Mouse (Mus musculus) embryonic facial prominence, embryonic 11.5 days (tissue): Measurements from ENCODE around the gene Gm30191. TPM values are rescaled to one million over a fixed set of nuclear protein-coding genes. Genes with fewer than 3 reads are reported as not detected.
A peak's percentile ranks its signal among the peaks of the same experiment; 100 is the strongest.

Source experiments
- ATAC-seq: fragments of 200-750 bp; cut with Nextera tagmentation; replicated peaks from 2 replicates; pipeline ENCODE4 v1.8.0; 2017; ENCODE audit warnings: low read depth; ENCODE audit not compliant: insufficient number of reproducible peaks, low FRiP score, low TSS enrichment
- DNase-seq: peaks from one replicate; pipeline ENCODE4 v3.0.0-alpha.2; 2015; ENCODE audit warnings: low spot score
- H3K27ac ChIP-seq: fragments of 300-500 bp; sonication (generic); replicated peaks from 2 replicates; pipeline ENCODE4 v1.5.1; 2014; ENCODE audit warnings: mild to moderate bottlenecking, low read depth, low read length, control low read depth
- H3K27me3 ChIP-seq: fragments of 300-500 bp; sonication (generic); 2 replicates; pipeline ENCODE4 v1.6.1; 2014; ENCODE audit warnings: mild to moderate bottlenecking, low read length, moderate library complexity, mixed read lengths; ENCODE audit not compliant: control insufficient read depth, insufficient read depth
- H3K36me3 ChIP-seq: fragments of 300-500 bp; sonication (generic); replicated peaks from 2 replicates; pipeline ENCODE4 v1.6.1; 2014; ENCODE audit warnings: low read depth, mild to moderate bottlenecking, low read length, moderate library complexity, mixed read lengths; ENCODE audit not compliant: control insufficient read depth, insufficient read depth
- H3K4me1 ChIP-seq: fragments of 300-500 bp; sonication (generic); 2 replicates; pipeline ENCODE4 v1.6.1; 2014; ENCODE audit warnings: low read length, mixed read lengths; ENCODE audit not compliant: control insufficient read depth, insufficient read depth
- H3K4me2 ChIP-seq: fragments of 300-500 bp; sonication (generic); 2 replicates; pipeline ENCODE4 v1.6.1; 2014; ENCODE audit warnings: low read depth, mild to moderate bottlenecking, control low read depth, low read length, moderate library complexity
- H3K4me3 ChIP-seq: fragments of 300-500 bp; sonication (generic); 2 replicates; pipeline ENCODE4 v1.5.1; 2014; ENCODE audit warnings: low read depth, low read length, control low read depth
- H3K9ac ChIP-seq: fragments of 300-500 bp; sonication (generic); replicated peaks from 2 replicates; pipeline ENCODE4 v1.6.1; 2014; ENCODE audit warnings: mild to moderate bottlenecking, control low read depth, low read length
- H3K9me3 ChIP-seq: fragments of 300-500 bp; sonication (generic); replicated peaks from 2 replicates; pipeline ENCODE4 v1.6.1; 2016; ENCODE audit warnings: mild to moderate bottlenecking, low read length, inconsistent platforms, mixed read lengths; ENCODE audit not compliant: control insufficient read depth
- WGBS: fragments of 180-500 bp; shearing (Covaris S2); extraction: QIAGEN DNeasy Blood & Tissue Kit; methylation state at CpG from one replicate; pipeline ENCODE4 v1.1.7; 2014; 5-methylcytosine and 5-hydroxymethylcytosine counted together
- polyA plus RNA-seq: library from polyadenylated mRNA; unstranded; fragments of >200 nt; fragmentation: Nextera tagmentation; extraction: Ambion mirVana; gene quantifications from 2 replicates; pipeline ENCODE4 v1.2.1, GENCODE M21; 2014

The Gm30191 gene
- not detected in 2 replicates for polyA plus RNA-seq

DNA sequence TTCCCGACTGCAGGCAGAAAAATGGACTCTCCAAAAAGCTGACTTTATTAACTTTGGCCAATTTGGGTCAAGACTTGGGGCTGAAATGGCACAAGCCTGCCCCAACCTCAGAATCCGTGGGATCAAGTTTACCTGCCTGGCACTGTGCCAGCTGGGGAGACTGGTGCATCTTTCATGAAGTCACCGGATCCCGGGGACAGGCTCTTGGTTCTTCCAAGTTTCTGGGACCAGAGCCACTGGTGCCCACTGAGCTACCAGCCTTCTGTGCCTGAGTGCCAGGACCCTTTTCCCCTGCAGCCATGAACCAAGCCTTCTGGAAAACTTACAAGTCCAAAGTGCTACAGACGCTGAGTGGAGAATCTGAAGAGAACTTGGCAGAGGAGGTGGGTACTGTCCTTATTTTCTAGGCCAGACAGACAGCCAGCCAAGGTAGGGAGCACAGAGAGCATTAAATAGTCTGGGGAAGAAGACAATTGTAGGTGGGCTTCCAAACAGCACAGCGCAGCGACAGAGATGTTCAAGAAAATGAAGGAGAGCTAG is at the start of gene Gm30191:
Gene Gm30191 (plus strand): TSS at position 217 of the 540 bp plus-strand sequence.
- DNase-seq (no peak), ATAC-seq (no peak)
- WGBS = 67% methylated on average over 7 of the region's 7 CpGs
- Histone ChIP-seq H3K4me3 (peak within 1 kb of the TSS; percentile 79), H3K27ac (no peak within 1 kb of the TSS), H3K4me1 (peaks cover 2% of the 10 kb centered on the region), H3K27me3 (peaks cover 20% of the 10 kb centered on the region), H3K9ac (peak within 1 kb of the TSS; percentile 13), H3K9me3 (no peaks in the 10 kb centered on the region), H3K36me3 (no peaks in the 10 kb centered on the region), H3K4me2 (peak within 1 kb of the TSS; percentile 88)

DNA sequence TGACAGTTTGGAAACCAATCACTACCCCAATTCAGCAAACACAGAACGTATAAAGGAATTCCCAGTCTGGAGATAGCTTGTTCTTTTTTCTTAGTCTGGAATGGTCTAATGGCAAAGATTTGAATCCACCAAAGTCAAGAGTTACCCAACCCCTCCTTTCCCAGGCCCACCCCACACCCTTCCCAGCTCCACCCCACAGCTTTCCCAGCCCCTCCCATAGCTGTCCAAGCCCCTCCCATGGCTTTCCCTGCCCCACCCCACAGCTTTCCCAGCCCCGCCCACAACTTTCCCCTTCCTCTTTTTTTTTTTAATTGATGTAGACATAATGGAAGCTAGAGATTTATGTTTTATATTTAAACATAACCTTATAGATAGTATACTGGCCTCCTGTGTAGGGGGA is 47.4 kb upstream of the Gm30191 start:
- no peak for DNase-seq
- no peaks in the 10 kb centered on the region for H3K36me3 ChIP-seq
- no peak overlapping the region for H3K27ac ChIP-seq
- no peaks in the 10 kb centered on the region for H3K27me3 ChIP-seq
- no peaks in the 10 kb centered on the region for H3K9me3 ChIP-seq
- no peak for ATAC-seq
- no peak overlapping the region for H3K4me3 ChIP-seq
- no peaks in the 10 kb centered on the region for H3K4me1 ChIP-seq
- H3K9ac ChIP-seq = no peak overlapping the region
- 73% methylated on average over 2 of the region's 2 CpGs for WGBS
- no peak overlapping the region for H3K4me2 ChIP-seq

GRCm38 (mm10) chr4:134202904-134203303 is 43.8 kb upstream of the Gm30191 start, which contains the start of gene Gm7534:
TSS of gene Gm7534 (minus strand) at chr4:134203004.
- H3K4me3 ChIP-seq = no peak within 1 kb of the TSS
- no peak within 1 kb of the TSS for H3K4me2 ChIP-seq
- DNase-seq = no peak
- no peak within 1 kb of the TSS for H3K27ac ChIP-seq
- no peaks in the 10 kb centered on the region for H3K4me1 ChIP-seq
- ATAC-seq = no peak
- H3K9ac ChIP-seq = no peak within 1 kb of the TSS
- H3K27me3 ChIP-seq = no peaks in the 10 kb centered on the region
- H3K9me3 ChIP-seq = no peaks in the 10 kb centered on the region
- 96% methylated on average over 4 of the region's 4 CpGs for WGBS
- no peaks in the 10 kb centered on the region for H3K36me3 ChIP-seq

GRCm38 (mm10) chr4:134203340-134203896 is 43.3 kb upstream of the Gm30191 start:
- H3K27me3 ChIP-seq = no peaks in the 10 kb centered on the region
- H3K9me3 ChIP-seq = no peaks in the 10 kb centered on the region
- H3K9ac ChIP-seq = no peak overlapping the region
- no peak overlapping the region for H3K4me2 ChIP-seq
- DNase-seq (no peak), ATAC-seq (no peak)
- no peak overlapping the region for H3K4me3 ChIP-seq
- 78% methylated on average over 17 of the region's 17 CpGs for WGBS
- no peaks in the 10 kb centered on the region for H3K36me3 ChIP-seq
- H3K4me1 ChIP-seq = no peaks in the 10 kb centered on the region
- no peak overlapping the region for H3K27ac ChIP-seq

- ATAC-seq (no peak), DNase-seq (peak; percentile 11)
- no peaks in the 10 kb centered on the region for H3K27me3 ChIP-seq
- no peak overlapping the region for H3K4me2 ChIP-seq
- WGBS = 42% methylated on average over 6 of the region's 6 CpGs
- H3K36me3 ChIP-seq = no peaks in the 10 kb centered on the region
- no peak overlapping the region for H3K4me3 ChIP-seq
- no peaks in the 10 kb centered on the region for H3K4me1 ChIP-seq
- H3K9me3 ChIP-seq = no peaks in the 10 kb centered on the region
- H3K9ac ChIP-seq = no peak overlapping the region
- no peak overlapping the region for H3K27ac ChIP-seq
Observed at GRCm38 (mm10) chr4:134206488-134207053, 40.2 kb upstream of the Gm30191 start.

- Histone ChIP-seq H3K9me3 (no peaks in the 10 kb centered on the region), H3K4me1 (no peaks in the 10 kb centered on the region), H3K27ac (no peak overlapping the region), H3K4me3 (no peak overlapping the region), H3K4me2 (no peak overlapping the region), H3K9ac (no peak overlapping the region), H3K27me3 (no peaks in the 10 kb centered on the region), H3K36me3 (no peaks in the 10 kb centered on the region)
- ATAC-seq = no peak
- DNase-seq = no peak
- 70% methylated on average over 11 of the region's 11 CpGs for WGBS
Observed at GRCm38 (mm10) chr4:134222793-134223600, 23.7 kb upstream of the Gm30191 start.

GRCm38 (mm10) chr4:134227194-134227593 is 19.5 kb upstream of the Gm30191 start, which contains the start of gene Catsper4:
TSS of gene Catsper4 (minus strand) at chr4:134227383.
- Histone ChIP-seq H3K9me3 (no peaks in the 10 kb centered on the region), H3K36me3 (no peaks in the 10 kb centered on the region), H3K4me2 (no peak within 1 kb of the TSS), H3K4me1 (no peaks in the 10 kb centered on the region), H3K9ac (no peak within 1 kb of the TSS), H3K27ac (no peak within 1 kb of the TSS), H3K4me3 (no peak within 1 kb of the TSS), H3K27me3 (no peaks in the 10 kb centered on the region)
- 80% methylated on average over 8 of the region's 8 CpGs for WGBS
- DNase-seq = no peak
- ATAC-seq = no peak

GRCm38 (mm10) chr4:134230431-134230830 is 16.3 kb upstream of the Gm30191 start:
- no peaks in the 10 kb centered on the region for H3K4me1 ChIP-seq
- H3K27me3 ChIP-seq = no peaks in the 10 kb centered on the region
- ATAC-seq (no peak), DNase-seq (no peak)
- no peak overlapping the region for H3K4me2 ChIP-seq
- no peaks in the 10 kb centered on the region for H3K36me3 ChIP-seq
- H3K27ac ChIP-seq = no peak overlapping the region
- 36% methylated on average over 8 of the region's 8 CpGs for WGBS
- H3K9ac ChIP-seq = no peak overlapping the region
- H3K9me3 ChIP-seq = no peaks in the 10 kb centered on the region
- H3K4me3 ChIP-seq = no peak overlapping the region
